Mouse (Mus musculus) lung, adult 18-20 months (tissue): Measurements from ENCODE around the gene Uba1y.
"Not testable (repeated sequence)": the region's sequence is repeated elsewhere in the genome, so short reads cannot be mapped to it uniquely, and the experiment has no call there.

Experiments used
- DNase-seq, 2 experiments: peaks; one replicate each; pipeline ENCODE4 v3.0.0; 2022; ENCODE audit warnings: mixed read lengths in 2 of 2

Uba1y gene

GRCm38 (mm10) chrY:818396-818795 lies at the start of gene Uba1y:
Uba1y (plus strand) TSS chrY:818649.
- no peak for DNase-seq

- not testable (repeated sequence) for DNase-seq
These were observed 21.1 kb upstream of the Uba1y start, which contains the start of gene Zfy1 for GRCm38 (mm10) chrY:797309-797708. Zfy1 (minus strand) TSS chrY:797409.

DNA sequence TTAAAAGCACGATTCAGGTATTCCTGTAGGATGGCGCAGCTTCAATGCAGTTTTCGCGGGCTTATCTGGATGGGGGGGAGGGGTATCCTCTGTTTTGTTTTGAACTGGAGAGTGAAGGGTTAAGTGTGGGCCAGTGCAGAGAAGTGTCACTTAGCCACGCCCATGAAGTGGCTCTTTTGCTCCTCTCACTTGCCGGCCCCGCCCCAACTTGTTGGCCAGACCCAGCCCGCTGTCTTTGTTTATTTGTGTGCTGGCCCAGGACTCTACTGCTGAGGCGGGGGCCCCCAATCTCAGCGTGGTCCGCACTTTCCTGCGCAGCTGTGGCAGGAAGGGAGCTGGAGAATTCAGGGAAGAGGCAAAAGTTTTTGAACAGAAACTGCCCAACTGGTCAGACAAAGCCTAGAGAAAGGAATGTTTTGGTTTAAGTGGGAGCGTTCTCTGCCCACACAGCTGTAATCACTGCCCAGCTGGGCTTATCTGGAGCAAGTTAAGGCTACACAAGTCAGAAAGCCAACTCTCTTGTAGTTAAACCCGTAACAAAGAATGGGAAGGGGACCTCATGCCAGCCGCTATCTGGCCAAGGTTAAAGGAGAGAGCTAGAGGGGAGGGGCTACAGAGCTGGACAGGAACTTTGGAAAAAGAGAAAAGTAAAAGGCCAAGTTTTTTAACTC lies 9.3 kb upstream of the Uba1y start:
- peak in 1 of 2 experiments; percentile 22 for DNase-seq

GRCm38 (mm10) chrY:872404-872803 lies 54.0 kb downstream of the Uba1y start:
- no peak for DNase-seq

DNA sequence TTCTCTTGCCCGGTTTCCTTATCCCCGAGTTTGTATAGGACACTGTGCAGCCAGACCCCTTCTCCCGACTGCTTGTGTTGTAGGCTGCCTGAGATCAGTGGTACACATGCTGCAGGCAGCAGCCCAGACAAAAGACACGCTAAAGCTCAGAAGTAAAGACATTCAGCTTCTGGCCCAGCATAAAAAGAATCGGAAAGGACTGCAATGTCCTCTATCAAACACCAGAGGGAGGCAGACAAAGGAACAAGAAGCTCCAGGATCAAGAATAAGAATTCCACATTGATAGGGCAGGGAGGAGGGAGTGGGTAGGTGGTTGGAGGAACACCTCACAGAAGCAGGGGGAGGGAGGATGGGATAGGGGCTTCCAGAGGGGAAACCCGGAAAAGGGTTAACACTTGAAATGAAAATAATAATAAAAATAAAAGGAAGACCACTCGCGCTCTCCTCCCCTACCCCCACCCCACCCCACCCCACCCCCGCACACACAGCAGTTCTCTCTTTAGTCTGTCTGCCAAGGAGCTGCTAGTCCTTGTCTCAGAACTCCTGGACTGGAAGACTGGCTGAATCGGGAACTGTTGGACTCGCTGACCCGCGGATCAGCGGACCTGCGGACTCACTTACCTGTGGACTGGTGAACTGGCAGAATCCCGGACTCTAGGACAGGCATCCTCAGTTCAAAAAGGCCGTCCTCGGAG lies 54.6 kb downstream of the Uba1y start:
- DNase-seq = no peak
